Mouse (Mus musculus): ENCODE measurements at regions not wholly inside any gene's neighbourhood (a gene's known extent, or its start where the extent isn't known, plus 50 kb on each side); places are given as distances from the start of the nearest gene placed in this dataset.
A peak's percentile ranks its signal among the peaks of the same experiment; 100 is the strongest.
"Not testable (repeated sequence)": the region's sequence is repeated elsewhere in the genome, so short reads cannot be mapped to it uniquely, and the experiment has no call there.

DNA sequence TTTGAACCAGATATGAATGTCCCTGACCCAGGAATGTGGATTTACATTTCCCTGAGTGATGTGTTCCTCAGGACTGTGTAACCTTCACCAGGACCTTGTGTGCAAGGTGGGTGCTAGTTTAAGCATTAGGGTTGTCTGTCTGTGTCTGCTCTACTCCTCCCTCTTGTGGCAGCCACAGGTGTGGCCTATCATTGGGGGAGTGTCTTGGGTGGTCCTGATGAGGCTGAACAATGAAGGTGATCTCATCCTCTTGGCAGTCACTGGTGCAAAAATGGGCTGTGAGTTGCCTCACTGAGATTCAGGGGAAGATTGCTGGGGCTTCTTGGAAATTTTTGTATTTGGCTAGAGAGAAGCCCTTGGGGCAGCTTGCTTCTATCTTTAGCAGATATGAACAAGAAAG lies 179.4 kb upstream of the Ube2e1 start:
- DNase-seq = no peak

DNA sequence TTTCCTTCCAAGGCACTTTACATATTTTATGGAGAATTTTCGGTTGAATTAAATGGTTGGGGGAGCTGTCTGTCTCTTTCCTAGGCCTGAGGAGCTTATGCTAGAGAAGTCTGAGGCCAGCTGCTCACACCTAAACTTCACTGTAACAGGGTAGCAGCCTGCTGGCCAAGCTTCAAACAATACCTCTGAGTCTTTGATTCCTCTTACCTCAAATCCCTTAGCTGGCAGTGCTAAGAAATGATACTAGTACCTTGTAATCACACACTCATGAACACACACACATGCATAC lies 176.6 kb upstream of the Ube2e1 start:
- DNase-seq = no peak

DNA sequence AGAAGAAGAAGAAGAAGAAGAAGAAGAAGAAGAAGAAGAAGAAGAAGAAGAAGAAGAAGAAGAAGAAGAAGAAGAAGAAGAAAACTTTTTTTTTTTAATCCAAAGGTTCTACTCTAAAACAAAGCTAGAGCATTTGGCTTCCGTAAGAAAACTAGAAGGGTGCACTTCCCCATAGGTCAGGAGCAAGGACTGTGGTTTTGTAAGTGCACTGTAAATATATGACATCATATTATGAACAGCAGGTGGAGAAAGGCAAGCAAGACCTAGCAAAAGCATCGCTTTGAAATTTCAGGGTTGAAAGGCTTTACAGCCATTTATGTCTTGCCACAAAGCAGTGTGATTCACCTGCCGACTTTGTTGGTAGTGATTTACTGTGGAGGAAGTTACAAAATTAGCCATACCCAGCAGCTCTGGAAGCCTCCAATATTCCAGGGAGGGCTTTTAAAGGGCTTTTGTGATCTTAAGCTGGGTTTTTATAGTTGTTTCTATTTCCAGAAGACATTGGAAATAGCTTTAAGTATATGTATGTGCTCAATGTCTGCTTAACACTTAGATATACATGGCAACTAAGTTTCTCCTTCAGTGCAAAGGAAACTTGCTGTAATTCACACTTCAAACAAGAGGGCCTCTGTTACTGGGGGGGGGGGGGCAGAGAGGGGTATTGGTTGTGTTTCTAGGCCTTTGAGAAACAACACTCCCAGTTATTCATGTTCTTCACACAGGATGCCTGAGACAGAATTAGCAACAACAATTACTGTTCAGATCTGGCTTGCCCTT lies 176.1 kb upstream of the Ube2e1 start:
- no peak for DNase-seq

DNA sequence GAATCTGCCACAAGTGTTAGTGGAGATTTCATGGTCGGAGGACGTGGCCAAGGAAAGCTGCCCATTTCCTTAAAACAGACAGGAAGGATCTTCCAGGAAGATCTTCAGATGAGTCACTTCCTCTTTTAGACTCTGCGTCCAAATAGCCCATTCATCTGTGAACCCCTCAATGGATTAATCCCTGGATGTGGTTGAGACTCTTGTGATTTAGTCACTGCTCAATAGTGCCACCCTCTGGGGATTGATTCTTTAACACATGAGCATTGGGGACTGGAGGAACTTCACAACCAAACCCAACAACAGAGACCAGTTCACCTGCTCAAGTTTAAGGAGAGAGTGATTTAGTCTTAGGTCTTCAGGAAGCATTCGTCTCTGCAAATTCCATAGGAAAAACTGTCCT lies 174.5 kb upstream of the Ube2e1 start:
- peak in 1 of 2 experiments; percentile 36 for DNase-seq

DNA sequence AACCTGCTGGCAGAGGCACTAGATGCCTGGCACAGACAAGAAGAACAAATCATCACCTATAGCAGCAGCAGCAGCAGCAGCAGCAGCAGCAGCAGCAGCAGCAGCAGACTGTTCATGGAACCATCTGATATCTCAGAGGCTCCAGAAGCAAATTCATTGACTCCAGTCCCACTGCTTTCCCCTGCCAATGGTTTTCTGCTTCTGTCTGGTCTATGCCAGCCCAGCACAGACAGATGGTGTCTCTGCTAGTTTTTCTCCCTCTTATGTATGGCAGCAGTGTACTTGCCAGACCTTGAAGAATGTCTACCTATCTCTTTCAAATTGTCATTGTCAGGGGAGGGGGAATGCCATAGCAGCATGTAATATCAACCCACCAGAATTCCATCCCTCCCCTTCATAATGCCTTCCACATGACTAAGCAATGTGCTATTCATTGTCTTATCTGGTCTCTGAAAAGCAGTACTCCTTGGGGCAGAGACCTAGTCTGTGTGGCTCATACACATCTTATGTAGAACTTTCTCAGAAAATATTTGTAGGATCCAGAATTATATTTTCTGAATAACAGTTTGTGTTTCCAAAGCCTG lies 168.7 kb upstream of the Ube2e1 start:
- no peak for DNase-seq

DNA sequence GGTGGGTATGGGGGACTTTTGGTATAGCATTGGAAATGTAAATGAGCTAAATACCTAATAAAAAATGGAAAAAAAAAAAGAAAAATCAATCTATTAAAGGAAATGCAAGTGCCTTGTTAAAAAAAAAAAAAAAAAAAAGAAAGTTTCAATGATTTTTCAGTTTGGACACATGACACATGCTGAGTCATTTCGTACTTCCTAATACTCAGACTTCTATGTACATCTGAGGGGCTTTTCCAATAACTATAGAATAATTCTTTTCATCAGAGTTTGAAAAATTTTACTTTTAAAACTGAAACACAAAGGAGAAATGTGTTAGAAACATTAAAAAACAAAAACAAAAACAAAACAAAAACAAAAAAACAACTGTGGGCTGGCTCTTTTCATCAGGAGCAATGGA lies 162.4 kb upstream of the Ube2e1 start:
- DNase-seq = no peak

DNA sequence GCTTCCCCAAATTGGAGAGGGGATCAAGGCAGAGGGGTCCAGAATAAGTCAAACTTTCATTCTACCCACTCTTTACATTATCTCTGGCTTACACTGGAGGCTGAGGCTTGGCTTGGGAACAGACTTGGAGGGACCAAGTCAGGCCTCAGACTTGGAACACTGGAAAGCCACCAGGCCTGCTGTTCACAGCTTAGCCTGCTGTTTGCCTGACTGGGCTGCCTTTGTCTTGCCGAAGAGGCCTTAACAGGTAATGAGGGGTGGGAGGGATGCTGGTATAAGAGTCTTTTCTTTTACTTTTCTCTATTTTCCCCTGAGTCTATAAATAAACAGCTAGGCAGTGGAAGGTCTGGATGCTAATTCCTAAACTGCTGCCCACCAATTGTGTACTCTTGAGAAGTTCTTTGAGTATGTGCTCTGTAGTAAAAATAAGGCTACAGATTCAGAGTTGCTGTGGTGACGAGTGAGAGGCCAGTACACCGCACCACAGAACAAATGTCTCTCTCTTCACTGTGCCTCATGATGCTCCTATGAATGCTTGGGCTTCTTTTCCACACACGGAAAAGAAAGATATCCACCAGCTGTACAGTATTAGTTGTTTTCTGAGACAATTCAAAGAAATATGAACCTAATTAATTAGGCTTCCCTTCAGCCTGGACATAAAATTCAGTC lies 154.6 kb upstream of the Ube2e1 start:
- no peak for DNase-seq

DNA sequence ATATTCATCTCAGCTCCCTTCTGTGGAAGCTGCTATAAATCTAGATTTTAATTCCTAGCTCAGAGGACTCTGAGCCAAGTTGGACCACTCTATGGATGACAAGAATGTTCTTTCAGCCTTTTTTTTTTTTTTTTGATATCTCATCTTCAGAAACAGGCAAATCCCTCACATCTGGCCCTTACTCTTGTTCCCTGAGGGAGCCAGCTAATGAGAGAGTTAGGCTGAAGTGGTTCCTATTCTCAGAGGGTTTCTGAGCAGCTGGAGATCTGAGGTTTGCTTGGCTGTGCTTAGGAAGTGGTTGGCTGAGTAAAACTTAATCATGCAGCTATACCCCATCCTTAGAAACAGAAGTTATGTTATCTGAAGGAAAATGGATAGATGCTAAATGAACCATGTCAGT lies 153.9 kb upstream of the Ube2e1 start:
- no peak for DNase-seq

DNA sequence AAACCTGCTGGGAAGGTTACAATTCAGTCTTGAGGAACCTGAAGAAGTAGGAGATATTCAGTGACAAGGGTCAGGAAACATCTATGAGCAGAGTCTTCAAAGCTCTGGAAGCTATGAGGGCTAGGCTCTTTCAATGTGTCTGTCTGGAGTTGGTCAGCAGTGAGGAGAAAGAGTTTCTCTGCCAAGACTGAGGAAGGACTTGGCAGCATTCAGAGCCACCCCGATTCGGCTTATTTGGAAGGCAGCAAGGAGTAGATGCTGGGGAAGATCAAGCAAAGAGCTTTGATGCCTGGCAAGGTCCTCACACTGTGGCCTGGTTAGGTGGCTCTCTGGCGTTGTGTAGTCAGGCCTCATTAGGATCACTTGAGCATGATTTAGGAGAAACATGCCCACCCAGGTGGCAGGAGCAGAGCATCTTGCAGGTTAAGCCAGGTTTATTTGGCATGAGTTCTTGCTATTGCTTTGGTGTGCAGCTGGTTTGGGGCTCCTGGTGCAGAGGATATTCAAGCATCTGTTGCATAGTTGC lies 145.2 kb upstream of the Ube2e1 start:
- no peak for DNase-seq

DNA sequence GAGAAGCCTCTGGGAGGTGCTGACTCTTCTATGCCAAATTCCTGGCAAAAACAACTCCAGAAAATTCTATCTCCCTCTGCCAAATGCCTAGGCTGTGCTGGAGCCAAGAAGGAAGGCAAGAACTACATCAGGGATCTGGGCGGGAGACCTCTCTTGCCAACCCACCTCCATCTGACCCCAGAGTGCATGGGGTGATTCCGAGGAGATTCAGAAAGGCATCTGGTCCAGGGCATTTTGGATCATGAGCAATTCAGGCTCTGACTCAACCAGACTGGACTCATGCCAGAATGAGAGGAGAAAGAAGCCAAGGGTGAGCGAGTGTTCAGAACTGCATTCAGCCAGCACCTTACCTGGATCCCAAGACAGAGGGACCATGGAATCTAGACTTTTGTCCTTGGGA lies 137.0 kb upstream of the Ube2e1 start:
- DNase-seq = no peak

DNA sequence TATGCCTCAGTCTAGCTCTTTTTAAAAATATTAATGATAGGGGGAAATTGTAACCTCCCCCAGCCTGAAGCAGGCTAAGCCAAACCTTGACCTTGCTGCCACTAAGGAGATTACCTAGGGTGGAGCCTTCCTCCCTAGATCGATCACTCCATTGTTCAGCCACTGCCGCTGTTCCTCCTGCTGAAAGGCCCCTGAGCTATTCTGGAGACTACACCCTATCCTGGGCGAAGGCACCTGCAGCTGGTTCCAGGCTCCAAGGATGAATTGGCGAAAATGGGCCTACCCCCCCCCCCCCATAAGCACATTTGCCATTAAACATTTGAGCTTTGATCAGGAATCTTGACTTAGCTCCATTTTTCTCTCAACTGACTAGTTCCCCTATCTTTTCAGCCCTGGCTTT lies 135.2 kb upstream of the Ube2e1 start:
- not testable (repeated sequence) for DNase-seq

DNA sequence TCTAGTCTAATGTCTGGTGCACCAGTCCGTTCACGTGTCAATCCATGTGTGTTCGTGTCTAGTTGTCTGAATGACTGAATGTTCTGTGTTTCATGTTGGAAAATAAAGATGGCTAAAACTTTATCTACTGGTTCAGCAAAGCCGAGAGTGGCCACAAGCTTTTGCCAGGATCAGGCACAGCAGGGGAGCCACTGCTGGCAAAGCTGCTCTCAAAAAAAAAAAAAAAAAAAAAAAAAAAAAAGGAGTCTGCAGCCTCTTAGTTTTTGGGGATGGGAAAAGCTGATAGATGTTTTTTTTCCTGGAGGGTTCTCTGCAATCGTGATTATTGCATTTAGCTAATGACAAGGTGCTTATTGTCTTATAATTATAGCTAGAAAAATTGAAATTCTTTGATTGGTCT lies 132.5 kb upstream of the Ube2e1 start:
- not testable (repeated sequence) for DNase-seq

DNA sequence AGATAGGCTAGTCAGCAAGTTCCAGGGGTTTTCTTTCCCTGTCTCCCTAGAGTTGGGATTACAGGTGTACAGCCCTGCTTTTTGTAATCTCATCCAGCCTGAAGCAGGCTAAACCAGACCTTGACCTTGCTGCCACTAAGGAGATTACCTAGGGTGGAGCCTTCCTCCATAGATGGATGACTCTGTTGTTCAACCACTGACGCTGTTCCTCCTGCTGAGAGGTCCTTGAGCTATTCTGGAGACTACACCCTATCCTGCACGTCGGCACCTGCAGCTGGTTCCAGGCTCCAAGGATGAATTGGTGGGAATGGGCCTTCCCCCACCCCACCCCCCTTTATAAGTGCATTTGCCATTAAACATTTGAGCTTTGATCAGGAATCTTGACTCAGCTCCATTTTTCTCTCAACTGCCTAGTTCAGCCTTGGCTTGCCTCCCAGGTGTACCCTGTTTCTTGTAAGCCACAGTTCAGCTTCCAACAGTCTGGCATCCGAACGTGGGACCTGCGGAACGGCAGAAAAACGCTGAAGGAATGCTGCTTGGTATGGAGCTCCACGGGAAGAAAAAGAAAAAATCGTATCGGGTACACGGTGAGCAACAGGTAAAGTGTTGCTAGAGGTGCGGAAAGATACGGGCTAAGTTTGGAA lies 131.7 kb upstream of the Ube2e1 start:
- no peak for DNase-seq

DNA sequence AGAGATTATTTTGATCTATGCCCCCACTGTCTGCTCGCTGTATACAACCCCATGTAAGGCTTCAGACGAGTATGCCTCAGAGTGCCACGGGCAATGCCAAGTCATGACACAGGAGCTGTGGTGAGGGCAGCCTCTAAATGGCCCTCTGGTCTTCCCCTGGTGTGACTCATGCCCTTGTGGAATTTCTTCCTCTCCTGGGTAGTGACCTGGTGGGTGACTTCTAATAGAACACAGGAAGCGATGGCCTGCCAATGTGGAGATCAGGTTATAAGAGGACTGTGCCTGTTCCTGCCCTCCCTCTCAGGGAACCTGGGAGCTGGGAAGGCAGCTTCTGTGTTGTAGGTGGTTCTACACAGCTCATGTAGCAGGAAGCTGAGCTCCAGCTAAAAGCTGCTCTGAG lies 130.7 kb upstream of the Ube2e1 start:
- DNase-seq = no peak

DNA sequence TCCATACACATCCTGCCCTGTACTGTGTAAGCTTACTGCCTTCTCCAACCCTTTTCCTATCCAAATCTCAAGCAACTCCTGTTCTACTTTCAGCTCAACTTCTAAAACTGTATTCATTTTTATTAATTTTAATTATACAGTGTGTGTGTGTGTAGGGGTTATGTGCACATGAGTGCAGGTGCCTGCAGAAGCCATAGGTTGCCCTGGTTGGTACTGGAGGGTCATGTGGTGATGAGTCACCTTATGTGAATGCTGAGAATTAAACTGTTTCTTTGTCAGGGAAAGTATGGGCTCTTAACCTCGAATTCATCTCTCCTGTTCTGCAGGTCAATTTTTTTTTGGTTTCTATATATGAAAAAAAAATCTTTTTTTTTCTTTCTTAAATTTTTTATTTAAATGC lies 117.0 kb upstream of the Ube2e1 start:
- DNase-seq = no peak

DNA sequence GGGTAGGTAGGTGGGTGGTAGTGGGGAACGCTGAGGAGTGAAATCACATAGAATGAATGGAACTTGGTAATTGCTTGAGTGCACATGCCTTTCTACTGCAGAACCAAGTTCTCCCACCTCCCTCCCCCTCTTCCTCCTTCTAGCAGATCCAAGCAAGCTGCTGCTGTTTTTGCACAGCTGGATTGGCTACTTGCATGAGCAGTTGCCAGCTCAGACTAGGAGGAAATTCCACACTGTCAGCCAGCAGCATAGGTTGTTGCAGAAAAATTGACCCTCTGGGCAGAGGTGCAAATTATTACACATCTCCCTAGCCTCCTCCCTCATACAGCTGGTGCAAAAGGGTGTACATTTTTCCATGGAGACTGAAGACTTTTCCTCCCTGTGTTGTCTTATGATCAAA lies 112.8 kb upstream of the Ube2e1 start:
- no peak for DNase-seq

DNA sequence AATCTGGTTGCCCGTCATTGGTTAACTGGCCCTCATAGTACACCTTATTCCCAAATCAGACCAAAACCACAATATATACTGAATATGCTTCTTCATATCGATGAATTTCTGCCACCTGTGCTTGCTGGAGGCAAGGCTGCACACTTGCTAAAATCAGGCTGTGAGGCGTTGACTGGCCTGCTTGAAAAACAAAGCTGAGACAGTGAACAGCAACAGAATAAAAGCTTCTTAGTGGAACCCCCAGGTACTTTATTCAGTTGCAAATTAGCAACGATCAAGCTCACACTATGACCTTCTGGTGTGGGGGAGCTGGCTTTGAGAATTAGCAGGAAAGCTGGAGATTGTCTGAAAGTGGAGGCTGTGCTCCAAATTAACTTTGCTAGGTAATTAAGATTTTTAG lies 97.3 kb upstream of the Ube2e1 start:
- DNase-seq = not testable (repeated sequence)

DNA sequence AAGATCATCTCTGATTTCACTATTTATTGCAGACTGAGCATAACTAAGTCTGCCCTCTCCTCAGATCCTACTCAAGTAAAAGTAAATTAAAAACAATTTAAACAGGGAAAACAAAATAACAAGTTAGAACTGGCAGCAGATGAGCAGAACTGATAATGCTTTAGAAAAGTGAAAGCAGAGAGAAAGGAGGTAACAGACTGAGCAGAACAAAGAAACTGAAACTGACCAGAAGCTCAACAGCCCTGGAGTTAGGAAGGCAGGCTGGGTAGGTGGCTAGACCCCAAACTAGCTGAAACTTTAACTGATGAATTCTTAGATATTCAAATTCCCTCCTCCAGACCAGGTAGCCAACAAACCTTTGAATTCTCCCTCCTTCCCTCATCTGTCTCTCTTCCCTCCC lies 94.2 kb upstream of the Ube2e1 start:
- no peak for DNase-seq

DNA sequence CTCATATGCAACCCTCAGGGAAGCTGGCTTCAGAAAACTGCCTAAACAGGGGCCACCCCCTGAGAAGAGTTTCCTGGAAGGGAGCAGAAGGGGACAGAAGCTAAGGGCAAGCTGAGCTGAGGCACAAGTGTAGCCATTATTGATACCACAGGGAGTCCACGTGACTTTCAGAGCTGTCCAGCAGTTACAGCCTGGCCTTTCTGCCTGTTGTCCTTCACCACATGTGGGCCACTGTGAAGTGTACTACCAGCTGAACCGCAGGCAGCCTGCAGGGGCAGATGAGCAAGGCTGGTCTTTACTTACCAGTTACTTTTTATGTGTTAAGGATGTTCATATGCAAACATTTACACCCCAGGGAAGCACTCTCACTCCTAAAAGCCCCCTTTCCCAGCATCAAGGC lies 85.2 kb upstream of the Ube2e1 start:
- no peak for DNase-seq

DNA sequence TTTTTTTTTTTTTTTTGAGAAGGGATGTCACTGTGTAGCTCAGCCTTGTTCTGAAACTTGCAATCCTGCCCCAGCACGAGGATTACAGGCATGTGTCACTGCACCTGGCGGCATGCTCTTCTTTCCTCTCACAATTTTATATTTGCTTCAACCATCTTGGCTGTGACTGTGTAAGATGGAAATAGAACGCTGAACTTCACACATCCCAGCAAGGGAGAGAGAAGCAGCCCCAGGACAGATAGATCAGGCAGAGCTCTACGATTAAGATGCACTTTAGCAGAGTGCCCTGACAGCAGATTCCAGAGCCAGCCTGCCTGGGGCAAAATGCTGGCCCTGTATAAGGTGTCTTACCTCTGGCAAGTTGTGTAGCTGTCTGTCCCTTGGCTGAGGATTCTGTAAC lies 84.7 kb upstream of the Ube2e1 start:
- DNase-seq = no peak

DNA sequence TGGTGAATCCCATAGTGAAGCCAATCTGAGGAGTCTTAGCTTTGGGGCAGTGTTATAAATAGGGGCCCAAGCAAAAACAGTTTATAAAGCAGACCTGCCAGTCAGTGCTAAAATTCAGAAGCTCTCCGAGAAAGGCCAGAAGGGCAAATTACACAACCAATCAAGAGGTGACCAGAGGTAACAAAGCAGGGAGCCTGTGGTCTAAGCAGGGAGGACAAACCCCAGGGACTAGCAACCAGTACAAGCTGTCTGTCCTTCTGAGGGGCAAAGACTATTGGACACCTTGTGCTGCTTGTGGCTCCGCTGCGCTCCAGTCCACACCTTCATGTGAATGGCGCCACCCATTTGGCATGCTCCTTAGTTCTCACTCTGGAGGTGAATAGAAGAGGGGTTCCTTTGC lies 67.3 kb upstream of the Ube2e1 start:
- DNase-seq = no peak

DNA sequence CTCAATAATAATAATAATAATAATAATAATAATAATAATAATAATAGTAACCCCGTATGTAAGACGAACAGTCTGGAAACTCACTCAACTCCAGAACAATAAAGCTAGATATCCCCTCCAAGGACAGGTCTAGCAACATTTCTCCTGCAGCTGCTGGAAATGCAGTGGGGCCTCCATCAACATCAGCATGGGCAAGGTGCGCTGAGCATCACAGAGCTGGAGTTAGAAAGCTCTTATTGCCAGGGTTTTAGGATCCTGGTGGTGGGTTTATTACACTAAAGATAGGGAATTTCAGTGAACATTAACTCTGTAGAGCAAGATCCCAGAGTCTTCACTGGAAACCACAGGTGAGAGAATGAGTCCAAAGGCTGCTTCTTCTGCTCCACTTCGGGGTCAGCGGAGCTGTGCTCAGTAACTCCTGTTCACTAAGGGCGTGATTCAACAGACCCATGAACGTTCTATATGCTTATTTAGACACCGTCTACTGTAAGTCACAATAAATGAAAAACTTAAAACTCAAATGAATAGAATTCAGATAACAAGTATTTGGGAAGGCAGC lies 64.6 kb upstream of the Ube2e1 start:
- no peak for DNase-seq

DNA sequence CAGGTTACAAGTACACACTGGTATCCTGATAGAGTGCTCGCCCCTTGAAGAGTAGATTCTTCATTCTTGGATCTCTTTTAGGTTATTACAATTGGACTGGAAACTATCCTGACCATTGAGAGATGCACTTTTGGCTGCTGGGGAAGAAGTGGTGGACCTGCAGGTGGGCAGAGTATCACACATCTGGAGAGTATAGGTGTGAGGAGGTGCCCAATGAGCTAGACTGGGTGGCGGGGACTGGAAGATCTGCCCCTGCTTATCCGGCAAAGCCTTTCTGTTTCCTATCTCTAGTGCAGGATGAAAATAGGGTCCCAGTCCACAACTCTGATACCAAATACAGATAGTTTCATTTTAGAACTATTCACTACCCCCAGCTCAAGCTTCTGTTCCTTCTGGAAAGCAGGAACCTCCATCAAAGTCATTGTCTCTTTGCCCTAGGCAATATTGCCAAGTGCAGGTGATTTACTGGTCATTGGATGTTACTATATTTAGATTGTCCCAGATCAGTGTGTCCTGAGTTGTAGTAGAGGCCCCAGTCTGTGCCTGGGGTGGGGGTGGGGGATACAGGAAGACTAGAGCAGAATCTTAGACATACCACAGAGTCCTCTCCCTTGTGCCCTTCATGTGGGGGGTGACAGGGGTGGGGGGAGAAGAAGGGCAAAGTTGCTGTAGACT lies 62.5 kb upstream of the Ube2e1 start:
- no peak for DNase-seq
